Mouse (Mus musculus) stomach, postnatal 0 days (tissue): ENCODE data around the gene Capzb.

Source experiments
- CTCF ChIP-seq: IDR thresholded peaks from 2 replicates; pipeline ENCODE4 v1.5.1; 2016; ENCODE audit warnings: antibody characterized with exemption, low read depth, mild to moderate bottlenecking, moderate library complexity
- EP300 ChIP-seq: optimal IDR thresholded peaks from 2 replicates; pipeline ENCODE3; 2016; ENCODE audit warnings: antibody characterized with exemption

DNA sequence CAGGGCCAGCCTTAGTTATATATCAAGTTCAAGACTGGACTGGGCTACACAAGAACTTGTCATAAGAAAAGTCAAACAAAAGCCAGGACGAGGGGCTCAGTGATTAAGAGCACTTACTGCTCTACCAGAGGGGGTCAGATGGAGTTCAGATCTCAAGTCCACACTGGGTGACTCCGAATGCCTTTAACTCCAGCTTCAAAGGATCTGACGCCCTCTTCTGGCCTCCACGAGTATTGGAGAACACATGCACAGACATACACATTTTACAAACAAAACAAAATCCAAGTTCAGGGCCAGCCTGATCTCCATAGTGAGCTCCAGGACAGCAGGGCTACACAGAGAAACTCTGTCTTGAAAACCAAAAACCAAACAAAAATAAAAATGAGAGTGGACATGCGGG, 13.1 kb downstream of the Capzb start:
- TF ChIP-seq CTCF (peak; percentile 75), EP300 (no peak)
